Mouse (Mus musculus): Measurements from ENCODE around the gene 1700037H04Rik.
"Not testable (repeated sequence)": the region's sequence is repeated elsewhere in the genome, so short reads cannot be mapped to it uniquely, and the experiment has no call there.

The 1700037H04Rik gene

GRCm38 (mm10) chr2:131125964-131126815 lies 33.7 kb downstream of the 1700037H04Rik start:
- no peak for DNase-seq

GRCm38 (mm10) chr2:131125157-131125963 lies 34.5 kb downstream of the 1700037H04Rik start:
- no peak for DNase-seq

GRCm38 (mm10) chr2:131124166-131124565 lies 35.7 kb downstream of the 1700037H04Rik start:
- DNase-seq: peak; percentile 48 to 53

GRCm38 (mm10) chr2:131118968-131119574 lies 40.8 kb downstream of the 1700037H04Rik start:
- no peak for DNase-seq

- DNase-seq: no peak
Measured at GRCm38 (mm10) chr2:131105989-131106388, 53.9 kb downstream of the 1700037H04Rik start.

GRCm38 (mm10) chr2:131105061-131105460 lies 54.8 kb downstream of the 1700037H04Rik start:
- DNase-seq: not testable (repeated sequence)

- no peak for DNase-seq
Measured at GRCm38 (mm10) chr2:131104021-131104420, 55.9 kb downstream of the 1700037H04Rik start.

- DNase-seq: no peak
Measured at GRCm38 (mm10) chr2:131101530-131101929, 58.4 kb downstream of the 1700037H04Rik start.

GRCm38 (mm10) chr2:131097087-131097486 lies 62.8 kb downstream of the 1700037H04Rik start:
- DNase-seq: no peak
